Mouse (Mus musculus): ENCODE data around the gene Prnp.
A peak's percentile ranks its signal among the peaks of the same experiment; 100 is the strongest.

The Prnp gene

GRCm38 (mm10) chr2:131948916-131949639, 39.4 kb downstream of the Prnp start:
- no peak for DNase-seq (ENCODE audit: low spot score in 2 of 2)

- peak; percentile 79 to 82 for DNase-seq (ENCODE audit: low spot score in 2 of 2)
Measured at GRCm38 (mm10) chr2:131949767-131950597, 40.3 kb downstream of the Prnp start.

- DNase-seq (ENCODE audit: low spot score in 2 of 2) = peak in 1 of 2 experiments; percentile 1
Measured at GRCm38 (mm10) chr2:131950598-131951095, 40.9 kb downstream of the Prnp start, which contains the start of gene Prnd. Gene Prnd (plus strand): TSS chr2:131950861.

GRCm38 (mm10) chr2:131952456-131952855, 42.7 kb downstream of the Prnp start:
- DNase-seq (ENCODE audit: low spot score in 2 of 2) = no peak

GRCm38 (mm10) chr2:131952961-131953538, 43.3 kb downstream of the Prnp start:
- no peak for DNase-seq (ENCODE audit: low spot score in 2 of 2)

GRCm38 (mm10) chr2:131953711-131954110, 44.0 kb downstream of the Prnp start:
- DNase-seq (ENCODE audit: low spot score in 2 of 2) = no peak

- DNase-seq (ENCODE audit: low spot score in 2 of 2) = no peak
Measured at GRCm38 (mm10) chr2:131954835-131955234, 45.1 kb downstream of the Prnp start.

GRCm38 (mm10) chr2:131955264-131955663, 45.5 kb downstream of the Prnp start:
- DNase-seq (ENCODE audit: low spot score in 2 of 2) = no peak

- no peak for DNase-seq (ENCODE audit: low spot score in 2 of 2)
Measured at GRCm38 (mm10) chr2:131956336-131957256, 46.9 kb downstream of the Prnp start.

GRCm38 (mm10) chr2:131957731-131958222, 48.0 kb downstream of the Prnp start:
- no peak for DNase-seq (ENCODE audit: low spot score in 2 of 2)

- no peak for DNase-seq (ENCODE audit: low spot score in 2 of 2)
Measured at GRCm38 (mm10) chr2:131961671-131962070, 51.9 kb downstream of the Prnp start.

GRCm38 (mm10) chr2:131970597-131970996, 60.9 kb downstream of the Prnp start:
- no peak for DNase-seq (ENCODE audit: low spot score in 2 of 2)

GRCm38 (mm10) chr2:131971098-131971497, 61.4 kb downstream of the Prnp start:
- no peak for DNase-seq (ENCODE audit: low spot score in 2 of 2)

GRCm38 (mm10) chr2:131976663-131977062, 66.9 kb downstream of the Prnp start:
- DNase-seq (ENCODE audit: low spot score in 2 of 2) = no peak

GRCm38 (mm10) chr2:131980866-131981265, 71.1 kb downstream of the Prnp start:
- no peak for DNase-seq (ENCODE audit: low spot score in 2 of 2)

GRCm38 (mm10) chr2:131982546-131983196, 72.9 kb downstream of the Prnp start:
- DNase-seq (ENCODE audit: low spot score in 2 of 2) = peak; percentile 63 to 68

GRCm38 (mm10) chr2:131987950-131988349, 78.2 kb downstream of the Prnp start:
- no peak for DNase-seq (ENCODE audit: low spot score in 2 of 2)
